In the genomic region with DNA sequence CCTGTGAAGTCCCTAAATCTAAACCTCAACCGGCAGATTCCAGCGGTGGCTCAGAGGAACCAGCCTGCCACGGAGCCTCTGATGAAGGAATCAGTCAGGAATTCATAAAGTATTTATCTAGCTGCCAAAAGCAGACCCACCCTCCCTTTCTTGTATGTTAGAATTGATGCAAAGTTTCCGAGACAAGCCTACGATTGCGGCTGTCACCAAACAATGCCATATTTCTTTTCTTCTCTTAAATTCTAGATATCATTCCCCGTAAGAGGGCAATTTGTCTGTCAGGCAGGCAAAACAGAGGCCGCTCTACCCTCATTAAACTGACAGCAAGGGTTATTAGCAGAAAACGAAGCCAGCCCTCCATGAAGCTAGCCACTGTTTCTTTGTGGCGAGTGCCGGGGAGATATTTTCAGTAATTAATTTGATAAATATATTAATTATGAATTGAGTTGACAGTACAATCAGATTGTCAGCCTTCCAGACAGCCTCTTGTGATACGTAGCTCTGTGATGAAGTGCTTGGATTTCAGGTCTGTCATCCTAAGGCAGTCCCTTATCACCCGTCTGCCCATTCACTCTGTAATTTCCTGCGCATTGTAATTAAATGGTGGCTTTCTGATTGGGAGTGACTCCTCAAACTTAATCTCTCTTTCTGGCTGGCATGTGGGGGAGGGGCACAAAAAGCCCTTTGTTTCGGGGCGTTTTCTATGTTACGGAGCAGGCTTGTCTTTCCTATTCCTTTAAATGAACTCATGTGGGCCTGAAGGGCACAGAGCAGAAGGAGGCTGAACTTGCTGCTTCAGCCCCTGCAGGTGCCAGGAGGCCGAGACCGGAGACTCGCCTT, we compare ENCODE assay signal across 17 mouse cellular contexts.
DNase-seq lines count a peak whose midpoint lies in the region; ATAC-seq lines count a peak whose summit lies in the region.
"Had no signal": no experiment of that assay in that cellular context is flagged by ENCODE, and none has a peak within 500 bp of the region (broad histone marks: within the 10 kb centered on the region; RNA-seq: fewer than 3 reads in every experiment).

No protein-coding gene starts in this region.

- ATAC-seq in hindbrain, embryonic 16.5 days: no peak
- ATAC-seq in forebrain, embryonic 14.5 days: no peak; the same call in 1 of the 2 replicates
- ATAC-seq in heart, embryonic 11.5 days (replicated peaks; ENCODE audit: insufficient number of reproducible peaks, low FRiP score, low TSS enrichment): no peak

- H3K36me3 ChIP-seq in hindbrain, embryonic 10.5 days: no peaks in the 10 kb centered on the region
- H3K36me3 ChIP-seq in hindbrain, embryonic 16.5 days (ENCODE audit: control insufficient read depth, insufficient read depth, low read length): no peaks in the 10 kb centered on the region
- H3K36me3 ChIP-seq in forebrain, embryonic 14.5 days (ENCODE audit: control insufficient read depth, insufficient read depth, low read length): no peaks in the 10 kb centered on the region
- H3K36me3 ChIP-seq in heart, embryonic 11.5 days (ENCODE audit: control insufficient read depth, insufficient read depth, low read length): no peaks in the 10 kb centered on the region
- H3K36me3 ChIP-seq: G1E; lung, embryonic 15.5 days had no signal

- H3K27me3 ChIP-seq in hindbrain, embryonic 10.5 days (ENCODE audit: insufficient read depth, poor library complexity, severe bottlenecking): peaks cover 12% of the 10 kb centered on the region
- H3K27me3 ChIP-seq in hindbrain, embryonic 16.5 days (replicated peaks; ENCODE audit: control insufficient read depth, insufficient read depth, low read length): no peaks in the 10 kb centered on the region
- H3K27me3 ChIP-seq in forebrain, embryonic 14.5 days (replicated peaks; ENCODE audit: control insufficient read depth, insufficient read depth, low read length): peaks cover 13% of the 10 kb centered on the region; the same call in 1 of the 2 replicates
- no peaks in the 10 kb centered on the region for H3K27me3 ChIP-seq in heart, embryonic 11.5 days (ENCODE audit: control insufficient read depth, insufficient read depth, low read length)
- H3K27me3 ChIP-seq: lung, embryonic 15.5 days had no signal

- no peak overlapping the region; the same call in 1 of the 2 replicates for H3K9ac ChIP-seq in hindbrain, embryonic 16.5 days (ENCODE audit: low read depth, low read length)
- 0 out of 2 replicates have a peak overlapping the region, but pooled peaks have one; percentile 2 for H3K9ac ChIP-seq in forebrain, embryonic 14.5 days (ENCODE audit: low read length)
- no peak overlapping the region for H3K9ac ChIP-seq in heart, embryonic 11.5 days (ENCODE audit: low read depth, low read length)
- H3K9ac ChIP-seq: lung, embryonic 15.5 days had no signal

- H3K4me3 ChIP-seq in hindbrain, embryonic 10.5 days: no peak overlapping the region
- no peak overlapping the region for H3K4me3 ChIP-seq in hindbrain, embryonic 16.5 days (ENCODE audit: low read length)
- no peak overlapping the region for H3K4me3 ChIP-seq in forebrain, embryonic 14.5 days (ENCODE audit: low read depth, low read length)
- H3K4me3 ChIP-seq in heart, embryonic 11.5 days (ENCODE audit: low read depth, low read length): no peak overlapping the region
- H3K4me3 ChIP-seq: lung, embryonic 15.5 days had no signal

- no peak overlapping the region for H3K4me2 ChIP-seq in hindbrain, embryonic 16.5 days (ENCODE audit: low read length)
- H3K4me2 ChIP-seq in forebrain, embryonic 14.5 days (ENCODE audit: low read length): no peak overlapping the region
- H3K4me2 ChIP-seq in heart, embryonic 11.5 days: no peak overlapping the region
- H3K4me2 ChIP-seq: lung, embryonic 15.5 days had no signal

- H3K9me3 ChIP-seq in hindbrain, embryonic 10.5 days: no peaks in the 10 kb centered on the region
- H3K9me3 ChIP-seq in hindbrain, embryonic 16.5 days (ENCODE audit: control insufficient read depth, low read length): no peaks in the 10 kb centered on the region
- H3K9me3 ChIP-seq in forebrain, embryonic 14.5 days (replicated peaks; ENCODE audit: control insufficient read depth, low read length): no peaks in the 10 kb centered on the region
- H3K9me3 ChIP-seq in heart, embryonic 11.5 days (replicated peaks; ENCODE audit: control insufficient read depth, low read length): no peaks in the 10 kb centered on the region
- H3K9me3 ChIP-seq: lung, embryonic 15.5 days had no signal

- WGBS in hindbrain, embryonic 10.5 days: 62% methylated on average over 20 of the region's 20 CpGs
- 43% methylated on average over 20 of the region's 20 CpGs for WGBS in hindbrain, embryonic 16.5 days
- 28% methylated on average over 20 of the region's 20 CpGs for WGBS in forebrain, embryonic 14.5 days
- 48% methylated on average over 20 of the region's 20 CpGs for WGBS in heart, embryonic 11.5 days (ENCODE audit: insufficient replicate concordance)

- peak; percentile 31 for DNase-seq in hindbrain, embryonic 10.5 days (ENCODE audit: low spot score)
- DNase-seq in forebrain, embryonic 14.5 days (ENCODE audit: low spot score): peak; percentile 50
- DNase-seq in mesoderm, embryonic 11.5 days (ENCODE audit: low read depth, low spot score): peak; percentile 29
- peak; percentile 82 for DNase-seq in retina, embryonic 14.5 days (ENCODE audit: low spot score)
- no peak for DNase-seq in right cerebral cortex, postnatal 25 days
- no peak for DNase-seq in thymus, postnatal 36 days
- DNase-seq: adrenal gland, postnatal 10 days; cerebellum, adult 18-20 months; gastrocnemius, postnatal 25 days; heart, postnatal 14 days; kidney, postnatal 36 days; right cerebral cortex, postnatal 4 days; thymus, adult 18-20 months had no signal

- H3K4me1 ChIP-seq in hindbrain, embryonic 10.5 days (replicated peaks): peaks cover 34% of the 10 kb centered on the region
- H3K4me1 ChIP-seq in hindbrain, embryonic 16.5 days (ENCODE audit: control insufficient read depth, insufficient read depth, low read depth, low read length): peaks cover 7% of the 10 kb centered on the region
- no peaks in the 10 kb centered on the region; the same call in 1 of the 2 replicates for H3K4me1 ChIP-seq in forebrain, embryonic 14.5 days (ENCODE audit: control insufficient read depth, insufficient read depth, low read length)
- H3K4me1 ChIP-seq in heart, embryonic 11.5 days (ENCODE audit: control insufficient read depth, insufficient read depth, low read length): no peaks in the 10 kb centered on the region

- H3K27ac ChIP-seq in hindbrain, embryonic 10.5 days: peak overlapping the region; percentile 67; the same call in 1 of the 2 replicates
- no peak overlapping the region for H3K27ac ChIP-seq in hindbrain, embryonic 16.5 days (ENCODE audit: low read depth, low read length)
- H3K27ac ChIP-seq in forebrain, embryonic 14.5 days (ENCODE audit: low read depth, low read length): no peak overlapping the region
- H3K27ac ChIP-seq in heart, embryonic 11.5 days (ENCODE audit: low read depth, low read length): no peak overlapping the region
- H3K27ac ChIP-seq: lung, embryonic 15.5 days had no signal

Comparison
In these comparisons a context has a peak if more than half of its experiments do, and no peak if none do; other contexts are left out.
1. DNase-seq: peak in hindbrain, embryonic 10.5 days (single experiment), forebrain, embryonic 14.5 days (single experiment), mesoderm, embryonic 11.5 days (single experiment) and retina, embryonic 14.5 days (single experiment); none in right cerebral cortex, postnatal 25 days (single experiment) and thymus, postnatal 36 days (0 of 2).